Mouse (Mus musculus): ENCODE results near the gene Supt16. TPM values are rescaled to one million over a fixed set of nuclear protein-coding genes. Genes with fewer than 3 reads are reported as not detected.
A peak's percentile ranks its signal among the peaks of the same experiment; 100 is the strongest.

Supt16 gene
- polyA plus RNA-seq (2012; rRNA removed) = 9.0 and 12.2 TPM in 2 replicates

GRCm38 (mm10) chr14:52197156-52197878 lies at the start of gene Supt16:
Gene Supt16, minus strand, starts transcription at chr14:52197416.
- H3K4me1 ChIP-seq (ENCODE audit: control insufficient read depth, insufficient read depth, low read length) = peaks cover 2% of the 10 kb centered on the region
- peak; percentile 45; the same call in 1 of the 2 replicates for TF ChIP-seq POLR2A (IDR thresholded peaks at IDR 0.05; ENCODE audit: control insufficient read depth, low read depth, low read length)
- TF ChIP-seq CTCF (IDR thresholded peaks at IDR 0.05; ENCODE audit: control insufficient read depth, insufficient read depth, insufficient replicate concordance, low read depth, low read length) = 0 out of 2 replicates have a peak, but pooled peaks have one; percentile 18
- peak within 1 kb of the TSS; percentile 95 for H3K27ac ChIP-seq (ENCODE audit: control insufficient read depth, insufficient read depth, low read depth, low read length)
- H3K27me3 ChIP-seq (ENCODE audit: control insufficient read depth, insufficient read depth, low read length) = no peaks in the 10 kb centered on the region
- peaks cover 1% of the 10 kb centered on the region; the same call in 1 of the 2 replicates for H3K36me3 ChIP-seq (ENCODE audit: control insufficient read depth, insufficient read depth, low read length)
- H3K4me3 ChIP-seq (ENCODE audit: control insufficient read depth, low read depth, low read length) = peak within 1 kb of the TSS; percentile 95

- Histone ChIP-seq H3K27me3 (ENCODE audit: control insufficient read depth, insufficient read depth, low read length) (no peaks in the 10 kb centered on the region), H3K27ac (ENCODE audit: control insufficient read depth, insufficient read depth, low read depth, low read length) (no peak overlapping the region), H3K4me1 (ENCODE audit: control insufficient read depth, insufficient read depth, low read length) (peaks cover 2% of the 10 kb centered on the region), H3K4me3 (ENCODE audit: control insufficient read depth, low read depth, low read length) (no peak overlapping the region), H3K36me3 (ENCODE audit: control insufficient read depth, insufficient read depth, low read length) (no peaks in the 10 kb centered on the region)
- no peak for TF ChIP-seq CTCF (IDR thresholded peaks at IDR 0.05; ENCODE audit: control insufficient read depth, insufficient read depth, insufficient replicate concordance, low read depth, low read length)
- no peak for TF ChIP-seq POLR2A (IDR thresholded peaks at IDR 0.05; ENCODE audit: control insufficient read depth, low read depth, low read length)
These were observed 48.9 kb upstream of the Supt16 start for GRCm38 (mm10) chr14:52246129-52246528.

- Histone ChIP-seq H3K27me3 (ENCODE audit: control insufficient read depth, insufficient read depth, low read length) (no peaks in the 10 kb centered on the region), H3K27ac (ENCODE audit: control insufficient read depth, insufficient read depth, low read depth, low read length) (peak overlapping the region; percentile 74), H3K4me1 (ENCODE audit: control insufficient read depth, insufficient read depth, low read length) (peaks cover 2% of the 10 kb centered on the region), H3K4me3 (ENCODE audit: control insufficient read depth, low read depth, low read length) (peak overlapping the region; percentile 98), H3K36me3 (ENCODE audit: control insufficient read depth, insufficient read depth, low read length) (no peaks in the 10 kb centered on the region)
- TF ChIP-seq POLR2A (IDR thresholded peaks at IDR 0.05; ENCODE audit: control insufficient read depth, low read depth, low read length) (0 out of 2 replicates have a peak, but pooled peaks have one; percentile 4), CTCF (IDR thresholded peaks at IDR 0.05; ENCODE audit: control insufficient read depth, insufficient read depth, insufficient replicate concordance, low read depth, low read length) (no peak)
These were observed 47.5 kb upstream of the Supt16 start for GRCm38 (mm10) chr14:52244690-52245042.

- peak overlapping the region; percentile 98 for H3K4me3 ChIP-seq (ENCODE audit: control insufficient read depth, low read depth, low read length)
- peak; percentile 77 for TF ChIP-seq POLR2A (IDR thresholded peaks at IDR 0.05; ENCODE audit: control insufficient read depth, low read depth, low read length)
- TF ChIP-seq CTCF (IDR thresholded peaks at IDR 0.05; ENCODE audit: control insufficient read depth, insufficient read depth, insufficient replicate concordance, low read depth, low read length) = no peak
- no peaks in the 10 kb centered on the region for H3K27me3 ChIP-seq (ENCODE audit: control insufficient read depth, insufficient read depth, low read length)
- peaks cover 2% of the 10 kb centered on the region for H3K4me1 ChIP-seq (ENCODE audit: control insufficient read depth, insufficient read depth, low read length)
- H3K36me3 ChIP-seq (ENCODE audit: control insufficient read depth, insufficient read depth, low read length) = no peaks in the 10 kb centered on the region
- H3K27ac ChIP-seq (ENCODE audit: control insufficient read depth, insufficient read depth, low read depth, low read length) = peak overlapping the region; percentile 74
These were observed 46.9 kb upstream of the Supt16 start for GRCm38 (mm10) chr14:52244041-52244689.

- H3K27me3 ChIP-seq (ENCODE audit: control insufficient read depth, insufficient read depth, low read length) = no peaks in the 10 kb centered on the region
- no peak overlapping the region for H3K27ac ChIP-seq (ENCODE audit: control insufficient read depth, insufficient read depth, low read depth, low read length)
- H3K36me3 ChIP-seq (ENCODE audit: control insufficient read depth, insufficient read depth, low read length) = peaks cover 6% of the 10 kb centered on the region
- H3K4me1 ChIP-seq (ENCODE audit: control insufficient read depth, insufficient read depth, low read length) = no peaks in the 10 kb centered on the region
- TF ChIP-seq POLR2A (IDR thresholded peaks at IDR 0.05; ENCODE audit: control insufficient read depth, low read depth, low read length) (no peak), CTCF (IDR thresholded peaks at IDR 0.05; ENCODE audit: control insufficient read depth, insufficient read depth, insufficient replicate concordance, low read depth, low read length) (no peak)
- no peak overlapping the region for H3K4me3 ChIP-seq (ENCODE audit: control insufficient read depth, low read depth, low read length)
These were observed 39.0 kb upstream of the Supt16 start for GRCm38 (mm10) chr14:52236216-52236615.

- Histone ChIP-seq H3K4me3 (ENCODE audit: control insufficient read depth, low read depth, low read length) (no peak overlapping the region), H3K4me1 (ENCODE audit: control insufficient read depth, insufficient read depth, low read length) (no peaks in the 10 kb centered on the region), H3K27me3 (ENCODE audit: control insufficient read depth, insufficient read depth, low read length) (no peaks in the 10 kb centered on the region), H3K27ac (ENCODE audit: control insufficient read depth, insufficient read depth, low read depth, low read length) (no peak overlapping the region), H3K36me3 (ENCODE audit: control insufficient read depth, insufficient read depth, low read length) (peaks cover 7% of the 10 kb centered on the region)
- TF ChIP-seq CTCF (IDR thresholded peaks at IDR 0.05; ENCODE audit: control insufficient read depth, insufficient read depth, insufficient replicate concordance, low read depth, low read length) = no peak
- TF ChIP-seq POLR2A (IDR thresholded peaks at IDR 0.05; ENCODE audit: control insufficient read depth, low read depth, low read length) = no peak
These were observed 37.9 kb upstream of the Supt16 start for GRCm38 (mm10) chr14:52235165-52235564.

GRCm38 (mm10) chr14:52232249-52232648 lies 35.0 kb upstream of the Supt16 start:
- H3K36me3 ChIP-seq (ENCODE audit: control insufficient read depth, insufficient read depth, low read length) = peaks cover 10% of the 10 kb centered on the region
- H3K4me1 ChIP-seq (ENCODE audit: control insufficient read depth, insufficient read depth, low read length) = no peaks in the 10 kb centered on the region
- TF ChIP-seq POLR2A (IDR thresholded peaks at IDR 0.05; ENCODE audit: control insufficient read depth, low read depth, low read length) = no peak
- TF ChIP-seq CTCF (IDR thresholded peaks at IDR 0.05; ENCODE audit: control insufficient read depth, insufficient read depth, insufficient replicate concordance, low read depth, low read length) = no peak
- no peak overlapping the region for H3K27ac ChIP-seq (ENCODE audit: control insufficient read depth, insufficient read depth, low read depth, low read length)
- H3K27me3 ChIP-seq (ENCODE audit: control insufficient read depth, insufficient read depth, low read length) = no peaks in the 10 kb centered on the region
- H3K4me3 ChIP-seq (ENCODE audit: control insufficient read depth, low read depth, low read length) = no peak overlapping the region
